Mouse (Mus musculus) liver, postnatal 0 days (tissue): Measurements from ENCODE around the gene Ipo9.

ENCODE experiments used
- CTCF ChIP-seq: sonication (generic); IDR thresholded peaks from 2 replicates; pipeline ENCODE4 v1.5.1; 2016; ENCODE audit warnings: antibody characterized with exemption, low read depth
- EP300 ChIP-seq: IDR thresholded peaks from 2 replicates; pipeline ENCODE4 v1.6.1; 2016; ENCODE audit warnings: antibody characterized with exemption, low read depth, mild to moderate bottlenecking

DNA sequence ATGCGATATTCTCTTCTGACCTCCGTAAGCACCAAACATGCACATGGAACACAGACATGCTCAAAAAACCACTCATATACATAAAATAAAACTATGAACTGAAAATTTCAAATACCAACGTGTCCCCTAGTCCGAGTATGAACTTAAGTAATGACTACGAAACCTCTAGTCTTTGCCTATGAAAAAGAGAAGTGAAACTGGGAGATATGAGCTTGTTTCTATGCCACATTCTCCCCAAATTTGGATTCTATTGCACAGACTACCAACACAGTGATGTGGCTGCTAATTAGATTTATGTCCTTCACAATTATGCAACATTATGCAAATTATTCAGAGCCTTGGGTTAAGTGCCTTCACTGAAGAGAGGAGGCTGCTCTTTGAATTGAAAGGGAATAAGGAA is 30.8 kb downstream of the Ipo9 start:
- TF ChIP-seq CTCF (no peak), EP300 (no peak)
